Mouse (Mus musculus) MEL (cell line): ENCODE measurements around the gene Zfp408. TPM values are rescaled to one million over a fixed set of nuclear protein-coding genes. Genes with fewer than 3 reads are reported as not detected.
A peak's percentile ranks its signal among the peaks of the same experiment; 100 is the strongest.

ENCODE experiments used
- DNase-seq: peaks from one replicate; pipeline ENCODE4 v3.0.0; 2011; ENCODE audit warnings: low read depth, low spot score
- H3K27ac ChIP-seq: 2 replicates; pipeline ENCODE4 v1.5.1; 2012; ENCODE audit warnings: low read depth, mild to moderate bottlenecking, control low read depth, low read length, moderate library complexity; ENCODE audit not compliant: control insufficient read depth
- H3K27me3 ChIP-seq, 2 experiments: fragments of 150-350 bp in 1 of 2; sonication (generic) in 1 of 2; 2 replicates each; pipeline ENCODE4 v1.6.1; 2012; ENCODE audit warnings: low read length in 2 of 2, mild to moderate bottlenecking in 2 of 2, improper control_type of control experiment in 1 of 2, moderate library complexity in 1 of 2; ENCODE audit not compliant: insufficient read depth in 2 of 2, control insufficient read depth in 1 of 2
- H3K36me3 ChIP-seq, 2 experiments: 2 replicates each; pipeline ENCODE4 v1.6.1; 2012 to 2014; ENCODE audit warnings: low read length in 2 of 2, improper control_type of control experiment in 1 of 2, inconsistent platforms in 1 of 2, mild to moderate bottlenecking in 1 of 2; ENCODE audit not compliant: insufficient read depth in 2 of 2, control insufficient read depth in 1 of 2
- H3K4me1 ChIP-seq, 2 experiments: fragments of 150-350 bp in 1 of 2; sonication (generic) in 1 of 2; 2 replicates each; pipeline ENCODE4 v1.6.1; 2012; ENCODE audit warnings: low read length in 2 of 2, improper control_type of control experiment in 1 of 2, mild to moderate bottlenecking in 1 of 2; ENCODE audit not compliant: insufficient read depth in 2 of 2, control insufficient read depth in 1 of 2
- H3K4me3 ChIP-seq, 2 experiments: fragments of 150-350 bp in 1 of 2; sonication (generic) in 1 of 2; 2 replicates each; pipeline ENCODE4 v1.5.1; 2012; ENCODE audit warnings: low read depth in 2 of 2, low read length in 2 of 2, mild to moderate bottlenecking in 2 of 2, moderate library complexity in 2 of 2, control low read depth in 1 of 2, improper control_type of control experiment in 1 of 2; ENCODE audit not compliant: control insufficient read depth in 1 of 2, insufficient read depth in 1 of 2
- H3K79me2 ChIP-seq: 2 replicates; pipeline ENCODE4 v1.6.1; 2012; ENCODE audit warnings: mild to moderate bottlenecking, low read length, moderate library complexity; ENCODE audit not compliant: control insufficient read depth, poor library complexity, insufficient read depth
- H3K9ac ChIP-seq: 2 replicates; pipeline ENCODE4 v1.6.1; 2012; ENCODE audit warnings: low read depth, mild to moderate bottlenecking, control low read depth, low read length, moderate library complexity; ENCODE audit not compliant: control insufficient read depth, poor library complexity, severe bottlenecking
- H3K9me3 ChIP-seq: fragments of 150-350 bp; sonication (generic); replicated peaks from 2 replicates; pipeline ENCODE4 v1.6.1; 2012; ENCODE audit warnings: mild to moderate bottlenecking, low read length, improper control_type of control experiment, moderate library complexity; ENCODE audit not compliant: insufficient read depth
- BHLHE40 ChIP-seq: IDR thresholded peaks from 2 replicates; pipeline ENCODE4 v1.6.1; 2012; ENCODE audit warnings: low read depth, mild to moderate bottlenecking, inconsistent platforms, low read length, improper control_type of control experiment, borderline replicate concordance
- CHD1 ChIP-seq: IDR thresholded peaks from 2 replicates; pipeline ENCODE4 v1.6.1; 2012; ENCODE audit warnings: low read depth, mild to moderate bottlenecking, inconsistent platforms, low read length, improper control_type of control experiment
- CTCF ChIP-seq, 3 experiments: IDR thresholded peaks in 2 of 3; conservative IDR thresholded peaks in 1 of 3; 2 replicates each; pipeline ENCODE4 v1.5.1; 2011 to 2012; ENCODE audit warnings: low read length in 3 of 3, low read depth in 2 of 3, mild to moderate bottlenecking in 2 of 3, improper control_type of control experiment in 1 of 3, inconsistent platforms in 1 of 3, mixed read lengths in 1 of 3, moderate library complexity in 1 of 3; ENCODE audit not compliant: control insufficient read depth in 1 of 3, insufficient read depth in 1 of 3, poor library complexity in 1 of 3, severe bottlenecking in 1 of 3
- EP300 ChIP-seq, 2 experiments: IDR thresholded peaks; 2 replicates each; pipeline ENCODE4 v1.6.1; 2011; ENCODE audit warnings: improper control_type of control experiment in 2 of 2, low read length in 2 of 2, low read depth in 1 of 2, mild to moderate bottlenecking in 1 of 2
- ETS1 ChIP-seq: IDR thresholded peaks from 2 replicates; pipeline ENCODE4 v1.6.1; 2012; ENCODE audit warnings: low read depth, mild to moderate bottlenecking, inconsistent platforms, low read length, improper control_type of control experiment, moderate library complexity
- GABPA ChIP-seq: IDR thresholded peaks from 2 replicates; pipeline ENCODE4 v1.6.1; 2012; ENCODE audit warnings: low read depth, mild to moderate bottlenecking, inconsistent platforms, low read length, improper control_type of control experiment, moderate library complexity
- GATA1 ChIP-seq: IDR thresholded peaks from 2 replicates; pipeline ENCODE4 v1.6.1; 2011; ENCODE audit warnings: low read depth, low read length, improper control_type of control experiment
- HCFC1 ChIP-seq: IDR thresholded peaks from 2 replicates; pipeline ENCODE4 v1.6.1; 2012; ENCODE audit warnings: low read depth, mild to moderate bottlenecking, inconsistent platforms, low read length, improper control_type of control experiment, moderate library complexity
- JUND ChIP-seq: IDR thresholded peaks from 2 replicates; pipeline ENCODE4 v1.6.1; 2011; ENCODE audit warnings: low read depth, mild to moderate bottlenecking, improper control_type of control experiment, low read length
- KAT2A ChIP-seq: conservative IDR thresholded peaks from 2 replicates; pipeline ENCODE4 v1.6.1; 2012; ENCODE audit warnings: low read depth, low read length, improper control_type of control experiment, inconsistent platforms
- MXI1 ChIP-seq: IDR thresholded peaks from 2 replicates; pipeline ENCODE4 v1.6.1; 2011; ENCODE audit warnings: mild to moderate bottlenecking, low read depth, low read length, improper control_type of control experiment
- MYC ChIP-seq: IDR thresholded peaks from 2 replicates; pipeline ENCODE4 v1.6.1; 2011; ENCODE audit warnings: low read depth, mild to moderate bottlenecking, low read length, improper control_type of control experiment, moderate library complexity
- NRF1 ChIP-seq: IDR thresholded peaks from 2 replicates; pipeline ENCODE4 v1.6.1; 2014; ENCODE audit warnings: low read depth, mild to moderate bottlenecking, inconsistent platforms, low read length, improper control_type of control experiment, moderate library complexity; ENCODE audit not compliant: poor library complexity, insufficient read depth, severe bottlenecking
- POLR2A ChIP-seq, 2 experiments: IDR thresholded peaks; 2 replicates each; pipeline ENCODE4 v1.6.1; 2011 to 2012; ENCODE audit warnings: low read length in 2 of 2, mild to moderate bottlenecking in 2 of 2, control low read depth in 1 of 2, improper control_type of control experiment in 1 of 2, low read depth in 1 of 2, moderate library complexity in 1 of 2; ENCODE audit not compliant: control insufficient read depth in 1 of 2, insufficient read depth in 1 of 2, poor library complexity in 1 of 2
- POLR2AphosphoS5 ChIP-seq: IDR thresholded peaks from 2 replicates; pipeline ENCODE4 v1.6.1; 2012; ENCODE audit warnings: low read depth, borderline replicate concordance, mild to moderate bottlenecking, inconsistent platforms, low read length, moderate library complexity, mixed read lengths
- RAD21 ChIP-seq: IDR thresholded peaks from 2 replicates; pipeline ENCODE4 v1.6.1; 2011; ENCODE audit warnings: mild to moderate bottlenecking, low read depth, low read length, improper control_type of control experiment
- SMC3 ChIP-seq: IDR thresholded peaks from 2 replicates; pipeline ENCODE4 v1.6.1; 2011; ENCODE audit warnings: low read depth, low read length, improper control_type of control experiment
- TBP ChIP-seq: IDR thresholded peaks from 2 replicates; pipeline ENCODE4 v1.8.0; 2011; ENCODE audit warnings: low read depth, low read length, improper control_type of control experiment
- TCF12 ChIP-seq: IDR thresholded peaks from 2 replicates; pipeline ENCODE4 v1.6.1; 2014; ENCODE audit warnings: low read depth, mild to moderate bottlenecking, inconsistent platforms, low read length, improper control_type of control experiment, moderate library complexity
- UBTF ChIP-seq: IDR thresholded peaks from 2 replicates; pipeline ENCODE4 v1.6.1; 2012; ENCODE audit warnings: low read depth, mild to moderate bottlenecking, inconsistent platforms, low read length, improper control_type of control experiment, moderate library complexity, borderline replicate concordance; ENCODE audit not compliant: insufficient read depth
- USF2 ChIP-seq, 2 experiments: IDR thresholded peaks; 2 replicates each; pipeline ENCODE4 v1.6.1; 2011 to 2012; ENCODE audit warnings: improper control_type of control experiment in 2 of 2, low read length in 2 of 2, borderline replicate concordance in 1 of 2, inconsistent platforms in 1 of 2, low read depth in 1 of 2, mild to moderate bottlenecking in 1 of 2; ENCODE audit not compliant: insufficient read depth in 1 of 2
- ZKSCAN1 ChIP-seq: IDR thresholded peaks from 2 replicates; pipeline ENCODE4 v1.6.1; 2012; ENCODE audit warnings: low read depth, mild to moderate bottlenecking, inconsistent platforms, low read length, improper control_type of control experiment, moderate library complexity
- ZMIZ1 ChIP-seq: IDR thresholded peaks from 2 replicates; pipeline ENCODE4 v1.6.1; 2012; ENCODE audit warnings: low read depth, mild to moderate bottlenecking, inconsistent platforms, low read length, improper control_type of control experiment, moderate library complexity
- polyA plus RNA-seq, 2 experiments: library from polyadenylated mRNA; stranded (reverse) in 1 of 2; unstranded in 1 of 2; fragments of >175 nt in 1 of 2; fragments of >200 nt in 1 of 2; gene quantifications; 2 replicates each; pipeline versions ENCODE4 v1.2.1 to v1.2.4; 2012; ENCODE audit warnings: low replicate concordance in 2 of 2, low read depth in 1 of 2; ENCODE audit not compliant: insufficient read length in 2 of 2, insufficient read depth in 1 of 2, missing spikeins in 1 of 2
- total RNA-seq: library from RNA; depleted of rRNA; stranded (reverse); fragments of 300-350 nt; gene quantifications from 2 replicates; pipeline ENCODE4 v1.2.3, GENCODE M21; 2012

Zfp408 gene
- total and polyA plus RNA-seq, 3 experiments, result 10.4 to 16.4 TPM; not detected in 1

GRCm38 (mm10) chr2:91660981-91661380, 11.4 kb upstream of the Zfp408 start:
- Histone ChIP-seq H3K36me3 (peaks cover 0 to 2% of the 10 kb centered on the region in 2 experiments; a peak in 1 of 4 replicates), H3K9me3 (no peaks in the 10 kb centered on the region), H3K4me1 (peaks cover 0 to 2% of the 10 kb centered on the region in 2 experiments; a peak in 2 of 4 replicates), H3K9ac (no peak overlapping the region), H3K27ac (no peak overlapping the region), H3K4me3 (no peak overlapping the region), H3K79me2 (no peaks in the 10 kb centered on the region), H3K27me3 (no peaks in the 10 kb centered on the region)
- TF ChIP-seq NRF1 (no peak), HCFC1 (no peak), MXI1 (no peak), RAD21 (no peak), KAT2A (no peak), BHLHE40 (no peak), ZMIZ1 (no peak), JUND (no peak), GATA1 (no peak), MYC (no peak), GABPA (no peak), POLR2AphosphoS5 (no peak), ETS1 (no peak), UBTF (no peak), EP300 (IDR thresholded peaks at IDR 0.05; ENCODE audit: low read depth in 1 of 2, low read length in 2 of 2) (no peak), SMC3 (no peak), TCF12 (no peak), CTCF (IDR thresholded peaks at IDR 0.05 in 2 of 3, conservative IDR thresholded peaks at IDR 0.05 in 1 of 3; ENCODE audit: control insufficient read depth in 1 of 3, insufficient read depth in 1 of 3, low read depth in 2 of 3, low read length in 3 of 3, poor library complexity in 1 of 3, severe bottlenecking in 1 of 3) (no peak), TBP (no peak), USF2 (IDR thresholded peaks at IDR 0.05; ENCODE audit: borderline replicate concordance in 1 of 2, insufficient read depth in 1 of 2, low read depth in 1 of 2, low read length in 2 of 2) (no peak)
- no peak for DNase-seq

GRCm38 (mm10) chr2:91659657-91660056, 10.1 kb upstream of the Zfp408 start:
- Histone ChIP-seq H3K79me2 (no peaks in the 10 kb centered on the region), H3K4me3 (no peak overlapping the region), H3K4me1 (no peaks in the 10 kb centered on the region; a peak in 1 of 4 replicates), H3K27ac (no peak overlapping the region), H3K9ac (no peak overlapping the region), H3K36me3 (peaks cover 0 to 2% of the 10 kb centered on the region in 2 experiments; a peak in 2 of 4 replicates), H3K27me3 (no peaks in the 10 kb centered on the region), H3K9me3 (no peaks in the 10 kb centered on the region)
- TF ChIP-seq SMC3 (no peak), POLR2AphosphoS5 (no peak), CHD1 (no peak), ZKSCAN1 (peak; percentile 95), POLR2A (IDR thresholded peaks at IDR 0.05; ENCODE audit: control insufficient read depth in 1 of 2, insufficient read depth in 1 of 2, low read depth in 1 of 2, low read length in 2 of 2, poor library complexity in 1 of 2) (no peak), CTCF (IDR thresholded peaks at IDR 0.05 in 2 of 3, conservative IDR thresholded peaks at IDR 0.05 in 1 of 3; ENCODE audit: control insufficient read depth in 1 of 3, insufficient read depth in 1 of 3, low read depth in 2 of 3, low read length in 3 of 3, poor library complexity in 1 of 3, severe bottlenecking in 1 of 3) (no peak), KAT2A (no peak)
- no peak for DNase-seq
